Mouse (Mus musculus): ENCODE data around the gene Dnhd1. TPM values are rescaled to one million over a fixed set of nuclear protein-coding genes. Genes with fewer than 3 reads are reported as not detected.
"Not testable (repeated sequence)": the region's sequence is repeated elsewhere in the genome, so short reads cannot be mapped to it uniquely, and the experiment has no call there.

The Dnhd1 gene
- total RNA-seq, 2 experiments from 2014 or later: 2.2 to 3.0 TPM

DNA sequence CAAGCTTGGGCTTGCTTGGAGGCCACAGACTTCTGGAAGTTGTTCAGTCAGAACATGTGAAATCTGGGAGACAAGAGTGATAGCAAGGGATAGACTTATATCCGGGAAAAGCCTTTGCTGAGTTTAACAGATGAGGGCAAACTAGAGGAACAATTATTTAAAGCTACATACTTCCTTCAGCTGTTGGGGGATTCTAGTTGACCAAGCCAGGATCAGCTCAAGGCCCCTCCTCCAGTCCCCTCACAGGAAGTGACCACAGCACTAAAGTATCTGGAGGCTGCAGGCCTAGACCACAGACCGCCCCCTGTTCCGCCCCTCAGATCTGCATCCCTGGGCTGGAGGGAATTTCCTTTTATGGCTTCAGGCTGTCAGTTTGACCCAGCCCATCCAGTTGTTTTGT is 88.3 kb downstream of the Dnhd1 start:
- DNase-seq (ENCODE audit: low spot score in 2 of 2): peak in 1 of 2 experiments; percentile 65

DNA sequence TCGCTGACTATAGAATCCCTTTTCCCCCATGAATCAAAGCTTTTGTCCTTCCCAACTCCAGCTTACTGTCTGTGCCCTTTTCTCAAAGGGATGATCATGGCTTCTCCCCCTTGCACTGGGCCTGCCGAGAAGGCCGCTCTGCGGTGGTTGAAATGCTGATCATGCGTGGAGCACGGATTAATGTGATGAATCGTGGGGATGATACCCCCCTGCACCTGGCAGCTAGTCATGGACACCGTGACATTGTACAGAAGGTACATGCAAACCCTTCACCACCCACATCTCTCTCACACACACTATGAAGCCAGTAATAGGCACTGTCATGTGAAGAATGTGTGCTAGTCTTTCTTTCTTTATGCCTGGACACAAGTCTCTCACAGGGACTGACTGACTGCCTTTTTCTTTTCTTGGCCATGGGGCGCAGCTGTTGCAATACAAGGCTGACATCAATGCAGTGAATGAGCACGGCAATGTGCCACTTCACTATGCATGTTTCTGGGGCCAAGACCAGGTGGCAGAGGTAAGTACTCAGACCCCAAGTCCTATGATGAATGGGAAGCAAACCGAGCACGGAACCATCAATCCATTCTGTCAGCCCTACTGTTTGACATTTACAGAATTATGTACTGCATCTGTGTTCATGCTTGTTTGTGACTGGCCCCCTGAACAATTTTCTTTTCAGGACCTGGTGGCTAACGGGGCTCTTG is 89.6 kb downstream of the Dnhd1 start:
- DNase-seq (ENCODE audit: low spot score in 2 of 2): no peak

DNA sequence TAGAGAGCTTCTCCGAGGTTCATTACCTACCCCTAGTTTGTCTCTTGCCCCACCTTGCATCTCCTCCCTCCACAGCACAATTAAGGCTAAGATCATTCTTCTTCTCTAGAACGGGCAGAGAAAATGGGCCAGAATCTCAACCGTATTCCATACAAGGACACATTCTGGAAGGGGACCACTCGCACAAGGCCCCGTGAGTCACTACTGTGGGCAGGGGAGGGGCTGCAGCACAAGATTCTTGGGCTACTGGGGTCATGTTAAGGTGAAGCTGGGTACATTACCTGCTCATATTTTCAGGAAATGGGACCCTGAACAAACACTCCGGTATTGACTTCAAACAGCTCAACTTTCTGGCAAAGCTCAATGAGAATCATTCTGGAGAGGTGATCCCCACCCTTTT is 90.2 kb downstream of the Dnhd1 start:
- DNase-seq (ENCODE audit: low spot score in 2 of 2): no peak

DNA sequence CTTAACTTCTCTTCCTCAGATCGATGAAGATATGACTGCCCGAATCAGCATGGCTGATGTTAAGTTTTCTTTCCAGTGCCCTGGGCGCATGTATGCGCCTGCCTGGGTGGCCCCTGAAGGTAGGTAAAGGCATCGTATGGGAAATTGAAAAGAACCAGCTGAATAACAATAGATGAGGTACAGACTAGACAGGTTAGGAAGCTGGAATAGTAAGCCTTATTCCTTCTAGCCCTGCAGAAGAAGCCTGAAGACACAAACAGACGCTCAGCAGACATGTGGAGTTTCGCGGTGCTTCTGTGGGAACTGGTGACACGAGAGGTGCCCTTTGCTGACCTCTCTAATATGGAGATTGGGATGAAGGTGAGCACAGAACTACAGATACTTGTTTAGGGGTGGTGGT is 91.4 kb downstream of the Dnhd1 start:
- DNase-seq (ENCODE audit: low spot score in 2 of 2): no peak

DNA sequence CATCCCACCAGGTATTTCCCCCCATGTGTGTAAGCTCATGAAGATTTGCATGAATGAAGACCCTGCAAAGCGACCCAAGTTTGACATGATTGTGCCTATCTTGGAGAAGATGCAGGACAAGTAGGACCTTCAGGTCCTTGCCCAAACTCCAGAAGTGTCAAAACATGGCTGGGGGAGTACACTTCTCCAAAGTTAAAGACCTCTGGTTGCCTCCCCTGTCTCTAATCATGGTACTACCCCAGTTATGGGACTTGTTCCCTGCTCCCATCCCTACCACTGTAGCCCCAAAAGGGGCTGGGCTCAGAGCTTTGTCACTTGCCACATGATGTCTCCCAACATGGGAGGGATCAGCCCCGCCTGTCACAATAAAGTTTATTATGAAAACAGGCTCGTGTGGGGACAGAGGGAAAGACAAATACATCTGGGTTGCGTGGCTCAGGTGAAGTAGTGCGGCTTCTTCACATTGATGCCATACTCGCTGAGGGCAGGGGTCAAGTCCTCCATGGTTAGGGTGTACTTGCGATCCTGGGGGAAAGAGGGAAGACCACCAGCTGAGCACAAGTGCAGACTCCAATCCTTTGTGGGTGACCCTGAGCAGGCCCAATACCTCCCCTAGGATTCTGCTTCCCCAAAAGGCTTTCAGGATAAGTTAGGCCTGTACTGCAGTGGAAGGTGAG is 92.0 kb downstream of the Dnhd1 start:
- not testable (repeated sequence) for DNase-seq (ENCODE audit: low spot score in 2 of 2)

DNA sequence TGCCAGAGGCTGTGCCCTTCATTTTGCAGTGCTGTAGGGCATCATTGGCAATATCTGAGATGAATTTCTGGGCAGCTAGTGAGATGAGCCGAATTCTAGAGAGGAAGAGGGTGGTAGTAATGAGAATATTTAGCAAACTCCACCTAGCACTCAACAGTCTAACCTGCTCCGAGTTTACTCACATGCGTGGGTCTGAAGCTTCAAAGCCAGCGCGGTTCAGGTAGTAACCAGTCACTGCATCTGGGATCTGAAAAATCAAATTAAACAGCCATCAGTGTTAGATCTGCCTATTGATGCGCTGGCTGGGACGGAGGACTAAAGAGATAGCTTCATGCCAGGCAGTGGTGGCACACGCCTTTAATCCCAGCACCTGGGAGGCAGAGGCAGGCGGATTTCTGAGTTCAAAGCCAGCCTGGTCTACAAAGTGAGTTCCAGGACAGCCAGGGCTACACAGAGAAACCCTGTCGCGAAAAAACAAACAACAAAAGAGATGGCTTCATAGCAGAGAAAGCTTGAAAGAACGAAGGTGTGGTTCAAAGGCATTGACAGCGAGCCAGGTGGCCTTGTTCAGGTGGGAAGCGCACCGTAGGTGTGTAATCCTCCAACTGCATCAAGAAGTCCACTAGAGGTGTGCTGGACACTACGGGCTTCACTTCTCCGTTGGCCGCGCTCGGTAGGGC is 92.8 kb downstream of the Dnhd1 start:
- not testable (repeated sequence) for DNase-seq (ENCODE audit: low spot score in 2 of 2)

DNA sequence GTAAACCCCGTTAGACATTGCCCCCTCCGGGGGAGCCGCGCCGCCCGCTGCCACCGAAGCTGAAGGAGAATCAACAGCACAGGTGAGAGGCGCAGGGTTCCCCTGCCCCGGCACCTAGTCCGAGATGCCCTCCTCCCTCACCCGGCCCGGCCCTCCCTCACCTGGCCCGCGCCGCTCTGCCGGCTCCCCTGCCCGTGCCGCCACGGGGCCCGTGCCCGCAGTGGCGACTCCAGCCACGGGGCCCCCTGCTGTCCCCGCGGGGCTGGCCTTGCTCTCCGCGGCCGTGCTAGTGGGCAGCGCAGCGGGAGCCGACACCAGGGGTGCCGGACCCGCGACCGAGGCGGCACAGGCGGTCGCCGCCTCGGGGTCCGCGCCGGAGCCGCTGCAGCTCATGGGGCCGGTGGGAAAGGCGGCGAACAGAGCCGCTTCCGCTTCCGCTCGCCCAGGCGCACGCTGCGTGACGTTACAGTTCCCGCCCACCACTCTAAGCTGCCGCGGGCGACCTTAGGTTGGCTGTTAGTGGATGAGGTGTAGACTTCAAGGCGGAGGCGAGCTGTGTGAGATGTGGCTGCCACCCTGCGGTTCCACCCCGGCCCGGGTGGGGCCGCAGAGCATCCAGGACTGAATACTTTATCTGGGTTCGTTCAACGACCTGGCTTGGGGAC is 93.4 kb downstream of the Dnhd1 start, which contains the start of gene Taf10:
Gene Taf10 (minus strand): TSS at position 436 of the 665 bp plus-strand sequence.
- DNase-seq (ENCODE audit: low spot score in 2 of 2): peak; percentile 67 to 85

DNA sequence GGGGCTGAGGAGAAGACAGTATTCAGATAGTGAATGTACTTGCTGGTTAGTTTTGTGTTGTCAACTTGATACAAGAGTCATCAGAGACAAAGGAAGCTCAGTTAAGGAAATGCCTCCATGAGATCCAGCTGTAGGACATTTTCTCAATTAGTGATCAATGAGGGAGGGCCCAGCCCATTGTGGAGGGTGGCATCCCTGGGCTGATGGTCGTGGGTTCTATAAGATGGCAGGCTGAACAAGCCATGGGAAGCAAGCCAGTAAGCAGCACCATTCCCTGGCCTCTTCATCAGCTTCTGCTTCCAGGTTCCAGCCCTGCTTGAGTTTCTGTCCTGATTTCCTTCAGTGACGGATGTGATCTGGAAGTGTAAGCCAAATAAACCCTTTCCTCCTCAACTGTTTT is 97.1 kb downstream of the Dnhd1 start:
- DNase-seq (ENCODE audit: low spot score in 2 of 2): no peak

DNA sequence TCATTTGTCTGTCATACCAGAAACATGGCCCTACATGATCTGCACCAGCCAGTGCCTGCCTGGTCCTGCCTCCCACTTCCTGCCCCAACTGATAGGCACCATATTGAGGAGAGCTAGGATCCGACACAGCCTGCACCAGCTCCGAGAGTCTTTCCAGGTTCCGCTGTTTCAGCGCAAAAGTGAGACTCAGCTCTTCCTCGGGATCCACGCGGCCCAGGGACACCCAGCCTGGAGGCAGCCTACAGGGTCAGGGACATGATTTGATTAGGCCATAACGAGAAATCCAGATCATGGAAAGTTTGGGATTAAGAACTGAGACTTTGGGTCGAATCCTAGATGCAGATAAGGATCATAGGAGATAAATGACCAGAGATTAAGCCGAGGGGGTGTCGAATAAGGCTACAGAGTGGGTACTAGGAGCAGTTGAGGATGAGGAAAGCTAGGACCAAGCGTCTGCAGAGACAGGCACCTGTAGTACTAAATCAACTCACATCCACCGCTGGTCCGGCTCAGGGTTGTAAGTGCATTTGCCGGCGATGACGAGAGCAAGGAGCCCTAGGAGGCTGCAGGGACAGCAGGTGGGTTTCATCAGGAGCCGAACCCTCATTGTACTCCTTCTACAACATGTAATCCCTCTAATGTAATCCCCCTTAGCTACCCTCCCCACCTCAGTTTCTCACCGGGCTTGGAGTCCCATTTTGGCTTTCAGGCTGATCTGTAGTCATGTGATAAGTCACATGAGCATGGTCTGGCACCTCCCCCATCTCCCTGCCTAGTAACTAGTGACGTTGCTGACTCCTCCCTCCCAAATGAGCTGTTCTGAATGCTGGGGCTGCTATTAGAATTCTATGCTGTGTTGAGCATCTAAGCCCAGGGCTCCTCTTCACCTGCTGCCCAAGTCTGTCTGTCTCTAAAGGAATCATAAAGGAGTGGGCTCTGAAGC is 101.1 kb downstream of the Dnhd1 start, which contains the start of gene Tpp1:
Gene Tpp1 (minus strand): TSS at position 745 of the 943 bp plus-strand sequence.
- peak; percentile 74 to 84 for DNase-seq (ENCODE audit: low spot score in 2 of 2)

DNA sequence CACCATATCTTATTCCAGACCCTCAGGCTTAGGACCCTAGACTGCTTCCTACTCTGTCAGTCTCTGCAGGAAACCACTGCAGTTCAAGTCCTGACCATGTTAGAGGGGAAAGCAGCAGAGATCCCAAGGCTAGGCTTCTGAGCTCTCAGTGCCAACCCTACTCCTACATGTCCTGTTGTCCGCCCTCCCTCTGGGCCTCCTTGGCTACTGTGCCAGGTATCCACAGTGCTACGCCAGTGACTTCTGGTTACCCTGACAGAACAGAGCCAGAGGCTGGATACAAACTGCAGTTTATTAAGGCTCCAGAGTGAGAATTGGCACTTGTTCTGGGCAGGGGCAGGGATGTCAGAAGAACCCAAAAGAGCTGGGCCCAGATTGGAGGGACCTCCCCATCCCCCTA is 102.1 kb downstream of the Dnhd1 start:
- peak in 1 of 2 experiments; percentile 12 for DNase-seq (ENCODE audit: low spot score in 2 of 2)

DNA sequence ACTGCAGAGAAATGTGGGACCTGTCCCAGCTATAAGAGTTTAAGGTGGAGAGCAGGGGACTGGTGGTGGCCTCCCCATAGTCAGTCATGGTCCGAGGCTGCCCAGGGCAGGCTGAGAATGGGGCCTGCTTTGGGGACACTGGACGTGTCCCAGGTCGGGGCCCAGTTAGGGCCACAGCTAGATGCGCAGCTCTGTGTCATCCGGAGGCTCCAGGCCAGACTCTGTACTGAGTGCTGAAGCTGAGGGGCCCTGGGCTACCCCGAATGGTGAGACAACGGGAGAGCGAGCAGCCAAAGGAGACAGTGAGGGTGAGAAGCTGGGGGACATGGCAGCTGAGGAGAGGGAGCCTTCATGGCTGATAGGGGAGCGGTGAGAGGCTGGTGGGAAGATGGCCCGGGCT is 102.7 kb downstream of the Dnhd1 start:
- peak in 1 of 2 experiments; percentile 10 for DNase-seq (ENCODE audit: low spot score in 2 of 2)

DNA sequence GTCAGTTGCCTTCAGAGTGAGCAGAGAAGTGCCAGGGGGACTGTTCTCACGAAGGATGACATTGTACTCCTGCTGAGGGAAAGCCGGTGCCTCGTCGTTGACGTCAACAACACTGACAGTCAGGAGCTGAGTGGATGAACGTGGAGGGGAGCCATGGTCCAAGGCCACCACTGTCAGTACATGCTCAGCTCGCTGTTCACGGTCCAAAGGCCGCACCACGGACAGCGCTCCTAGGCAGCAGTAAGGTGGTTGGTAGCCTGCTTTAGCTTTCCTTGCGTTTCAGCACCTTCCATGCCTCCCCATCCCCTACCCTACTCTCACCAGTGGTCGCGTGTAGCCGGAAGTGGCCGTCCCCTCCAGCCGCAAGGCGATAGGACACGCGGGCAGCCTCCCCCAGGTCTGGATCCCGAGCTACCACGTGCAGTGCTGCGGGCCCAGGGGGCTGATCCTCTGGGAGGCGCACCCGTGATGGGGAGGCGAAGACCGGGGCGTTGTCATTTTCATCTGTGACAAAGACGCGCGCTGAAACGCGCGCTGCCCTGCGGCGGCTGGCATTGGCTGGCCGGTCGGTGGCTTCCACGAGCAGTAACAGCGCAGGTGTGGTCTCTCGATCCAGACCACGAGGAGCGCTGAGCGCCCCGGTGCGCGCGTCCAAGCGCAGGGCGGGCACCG is 111.3 kb downstream of the Dnhd1 start:
- peak in 1 of 2 experiments; percentile 14 for DNase-seq (ENCODE audit: low spot score in 2 of 2)

DNA sequence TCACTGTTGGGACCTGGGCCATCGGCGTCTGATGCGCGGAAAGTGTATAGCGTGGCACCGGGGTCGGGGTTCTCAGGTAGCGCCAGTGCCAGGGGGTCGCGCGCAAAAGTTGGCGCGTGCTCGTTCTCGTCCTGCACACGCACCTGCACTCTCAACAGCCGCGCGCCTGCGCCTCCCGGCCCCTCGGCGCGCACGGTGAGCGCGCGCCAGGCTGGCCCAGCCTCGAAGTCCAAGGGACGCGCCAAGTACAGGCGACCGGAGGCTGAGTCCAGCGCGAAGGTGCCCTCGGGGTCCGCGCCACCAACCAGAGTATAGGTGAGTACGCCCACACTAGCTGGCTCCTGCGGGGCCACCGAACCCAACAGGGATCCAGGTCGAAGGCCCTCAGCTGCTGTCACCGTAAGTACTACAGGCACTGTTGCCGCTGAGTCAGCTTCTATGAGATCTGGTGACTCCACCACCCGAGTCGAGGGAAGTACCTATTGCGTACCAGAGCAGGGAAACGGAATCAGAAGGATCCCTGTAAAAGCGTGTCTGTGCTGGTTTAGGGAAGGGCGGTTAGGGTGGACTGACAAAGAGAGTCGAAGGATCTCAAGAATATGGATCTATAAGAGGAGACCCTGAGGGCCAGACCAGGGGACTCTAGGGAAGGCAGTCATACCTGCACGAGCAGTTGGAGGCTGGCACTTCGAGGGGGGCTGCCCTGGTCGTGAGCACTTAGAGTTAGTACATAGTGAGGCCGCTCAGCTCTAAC is 112.1 kb downstream of the Dnhd1 start:
- DNase-seq (ENCODE audit: low spot score in 2 of 2): peak in 1 of 2 experiments; percentile 10

DNA sequence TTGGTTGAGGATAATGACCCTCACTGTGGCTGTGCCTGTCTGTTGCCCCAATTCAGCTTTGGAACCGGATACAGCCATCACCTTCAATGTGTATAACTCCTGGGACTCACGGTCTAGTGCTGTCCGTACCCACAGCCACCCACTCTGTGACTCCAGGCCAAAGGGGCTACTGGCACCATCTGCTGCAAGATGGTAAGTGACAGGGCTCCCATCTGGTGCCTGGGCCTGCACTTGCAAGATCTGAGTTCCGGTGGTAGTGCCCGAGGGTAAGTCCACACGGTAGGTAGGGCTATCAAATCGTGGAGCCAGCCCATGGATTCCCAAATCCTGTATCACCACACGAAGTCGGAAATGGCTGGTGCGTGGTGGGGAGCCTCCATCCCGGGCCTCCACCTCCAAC is 113.7 kb downstream of the Dnhd1 start:
- DNase-seq (ENCODE audit: low spot score in 2 of 2): no peak

DNA sequence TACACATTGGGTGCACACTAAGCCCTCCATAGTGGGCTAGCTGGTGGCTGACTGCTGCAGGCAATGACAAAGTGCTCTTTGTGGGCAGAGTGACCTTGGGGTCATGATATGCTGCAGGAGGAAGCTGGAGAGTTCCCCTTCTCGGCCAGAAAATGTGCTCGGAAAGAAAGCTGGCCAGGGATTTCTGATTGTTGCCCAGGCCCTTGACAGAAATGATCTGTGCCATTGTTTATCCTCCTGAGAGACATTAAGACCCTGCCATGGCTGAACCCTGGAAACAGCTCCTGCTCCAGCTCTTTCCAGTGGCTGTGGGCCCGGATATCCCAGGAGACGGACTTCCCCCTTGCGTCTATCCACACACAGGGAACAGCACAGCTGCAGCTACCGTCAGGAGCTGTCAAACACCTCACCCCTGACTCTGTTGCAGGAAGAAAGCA is 117.1 kb downstream of the Dnhd1 start:
- DNase-seq (ENCODE audit: low spot score in 2 of 2): peak in 1 of 2 experiments; percentile 28

DNA sequence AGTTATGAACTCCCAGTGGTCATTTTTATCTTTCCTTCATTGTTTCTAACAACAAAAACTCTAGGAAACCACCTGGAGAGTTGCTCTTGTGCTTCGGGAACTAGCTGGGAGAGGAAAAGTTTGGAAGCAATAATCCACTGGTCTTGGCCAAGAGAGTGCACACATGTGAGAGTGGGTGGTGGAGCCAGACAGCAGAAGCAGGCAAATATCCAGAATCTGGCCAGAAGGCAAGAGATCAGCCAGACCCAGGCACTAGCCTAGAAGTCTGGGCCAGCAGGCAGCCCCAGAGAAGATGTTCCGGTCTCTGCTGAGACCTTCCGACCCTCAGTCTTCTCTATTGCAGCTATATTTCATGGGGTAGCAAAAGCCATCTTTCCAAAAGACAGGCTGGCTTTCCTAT is 119.3 kb downstream of the Dnhd1 start:
- peak in 1 of 2 experiments; percentile 44 for DNase-seq (ENCODE audit: low spot score in 2 of 2)

All from gastrocnemius, postnatal 4 days (tissue).